In the genomic region with DNA sequence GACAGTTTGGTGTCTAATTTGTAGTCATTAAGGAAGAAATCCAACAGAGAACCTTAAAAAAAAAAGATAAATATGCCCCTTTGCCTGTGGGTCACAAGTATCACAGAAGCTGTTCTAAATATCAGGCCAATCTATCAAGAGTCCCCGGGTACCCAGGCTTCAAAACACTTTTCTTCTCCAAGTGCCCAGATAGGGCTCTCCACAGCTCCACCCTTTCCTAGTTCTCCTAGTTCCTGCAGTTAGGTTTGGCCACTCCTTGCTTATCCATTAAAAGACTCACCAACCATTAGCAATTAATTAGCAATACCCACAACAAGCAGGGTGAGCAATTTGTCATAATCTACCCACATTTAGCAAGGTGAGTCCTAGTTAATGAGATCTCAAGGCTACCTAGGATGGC, we compare ENCODE assay signal across 9 mouse cellular contexts. TPM values are rescaled to one million over a fixed set of nuclear protein-coding genes. Genes with fewer than 3 reads are reported as not detected.
A peak's percentile ranks its signal among the peaks of the same experiment; 100 is the strongest.
DNase-seq lines count a peak whose midpoint lies in the region; ATAC-seq lines count a peak whose summit lies in the region.
"Had no signal": no experiment of that assay in that cellular context is flagged by ENCODE, and none has a peak within 500 bp of the region (broad histone marks: within the 10 kb centered on the region; RNA-seq: fewer than 3 reads in every experiment).

No protein-coding gene starts in this region.

- WGBS in heart, embryonic 16.5 days, result 45% methylated on average over 1 of the region's 1 CpGs
- WGBS in embryonic facial prominence, embryonic 10.5 days, result 86% methylated on average over 1 of the region's 1 CpGs
- WGBS in hindbrain, embryonic 13.5 days, result 70% methylated on average over 1 of the region's 1 CpGs

- no peak overlapping the region for H3K27ac ChIP-seq in heart, embryonic 16.5 days (ENCODE audit: low read length)
- no peak overlapping the region for H3K27ac ChIP-seq in embryonic facial prominence, embryonic 10.5 days (replicated peaks)
- H3K27ac ChIP-seq in hindbrain, embryonic 13.5 days, result no peak overlapping the region

- DNase-seq in heart, adult 18-20 months, result no peak
- DNase-seq in embryonic facial prominence, embryonic 10.5 days (ENCODE audit: low spot score), result no peak
- peak; percentile 38 for DNase-seq in lung, postnatal 25 days (ENCODE audit: low spot score)
- no peak for DNase-seq in layer of hippocampus, postnatal 36 days
- DNase-seq in right cerebral cortex, postnatal 14 days, result no peak
- no peak for DNase-seq in retina, postnatal 1 day
- DNase-seq: gastrocnemius, postnatal 10 days had no signal

- H3K9me3 ChIP-seq in heart, embryonic 16.5 days (replicated peaks; ENCODE audit: control insufficient read depth, low read length), result no peaks in the 10 kb centered on the region
- no peaks in the 10 kb centered on the region for H3K9me3 ChIP-seq in embryonic facial prominence, embryonic 10.5 days
- no peaks in the 10 kb centered on the region for H3K9me3 ChIP-seq in hindbrain, embryonic 13.5 days

- H3K36me3 ChIP-seq in heart, embryonic 16.5 days (ENCODE audit: control insufficient read depth, insufficient read depth), result no peaks in the 10 kb centered on the region
- H3K36me3 ChIP-seq in embryonic facial prominence, embryonic 10.5 days (replicated peaks), result no peaks in the 10 kb centered on the region
- peaks cover 5% of the 10 kb centered on the region; the same call in 1 of the 2 replicates for H3K36me3 ChIP-seq in hindbrain, embryonic 13.5 days

- peaks cover 7% of the 10 kb centered on the region for H3K4me1 ChIP-seq in heart, embryonic 16.5 days (ENCODE audit: control insufficient read depth, insufficient read depth, low read length)
- H3K4me1 ChIP-seq in embryonic facial prominence, embryonic 10.5 days, result peaks cover 12% of the 10 kb centered on the region
- peaks cover 17% of the 10 kb centered on the region for H3K4me1 ChIP-seq in hindbrain, embryonic 13.5 days (replicated peaks)

- H3K27me3 ChIP-seq in heart, embryonic 16.5 days (ENCODE audit: control insufficient read depth, insufficient read depth, low read length), result no peaks in the 10 kb centered on the region
- no peaks in the 10 kb centered on the region for H3K27me3 ChIP-seq in embryonic facial prominence, embryonic 10.5 days (replicated peaks; ENCODE audit: low read depth, poor library complexity, severe bottlenecking)
- H3K27me3 ChIP-seq in hindbrain, embryonic 13.5 days, result no peaks in the 10 kb centered on the region

- H3K4me3 ChIP-seq in heart, embryonic 16.5 days (ENCODE audit: low read length), result no peak overlapping the region
- H3K4me3 ChIP-seq in embryonic facial prominence, embryonic 10.5 days, result peak overlapping the region; percentile 87; the same call in 1 of the 2 replicates
- H3K4me3 ChIP-seq in hindbrain, embryonic 13.5 days, result peak overlapping the region; percentile 88

- no peak for ATAC-seq in heart, embryonic 16.5 days (replicated peaks; ENCODE audit: extremely low read depth, insufficient read depth, low FRiP score)
- ATAC-seq in hindbrain, embryonic 13.5 days (ENCODE audit: low FRiP score), result no peak

- peak overlapping the region; percentile 93; the same call in 1 of the 2 replicates for H3K4me2 ChIP-seq in heart, embryonic 16.5 days (ENCODE audit: low read depth, low read length)
- H3K4me2 ChIP-seq in hindbrain, embryonic 13.5 days, result peak overlapping the region; percentile 77

- no peak overlapping the region for H3K9ac ChIP-seq in heart, embryonic 16.5 days (ENCODE audit: low read length)
- H3K9ac ChIP-seq in hindbrain, embryonic 13.5 days, result no peak overlapping the region

RNA-seq across cellular contexts. Expression of a gene that starts 1.3 kb away (rescaled TPM):
- polyA plus RNA-seq in heart, embryonic 16.5 days (2015; fragmentation: Nextera tagmentation; extraction: Ambion mirVana), result 26.6 and 28.8 TPM in 2 replicates
- total RNA-seq in heart, adult 18-20 months (2021), result 10 to 100 TPM; 62.2 to 67.1 TPM
- polyA plus RNA-seq in embryonic facial prominence, embryonic 10.5 days (2016; fragmentation: Nextera tagmentation; extraction: Ambion mirVana), result 27.9 and 31.5 TPM in 2 replicates
- 42.9 and 45.9 TPM in 2 replicates for polyA plus RNA-seq in hindbrain, embryonic 13.5 days (2015; fragmentation: Nextera tagmentation; extraction: Ambion mirVana)
- 10 to 100 TPM; 49.4 to 58.6 TPM for total RNA-seq in layer of hippocampus, postnatal 36 days (2021)

RNA-seq across cellular contexts. Expression of a gene that starts 36.9 kb away (rescaled TPM):
- 1.1 and 2.1 TPM in 2 replicates for polyA plus RNA-seq in heart, embryonic 16.5 days (2015; fragmentation: Nextera tagmentation; extraction: Ambion mirVana)
- under 1 TPM; 0.27 to 0.49 TPM for total RNA-seq in heart, adult 18-20 months (2021)
- polyA plus RNA-seq in embryonic facial prominence, embryonic 10.5 days (2016; fragmentation: Nextera tagmentation; extraction: Ambion mirVana), result 0.20 TPM in 1 of 2 replicates, not detected in the other
- 0.21 and 0.40 TPM in 2 replicates for polyA plus RNA-seq in hindbrain, embryonic 13.5 days (2015; fragmentation: Nextera tagmentation; extraction: Ambion mirVana)
- not detected for total RNA-seq in layer of hippocampus, postnatal 36 days (2021)
- total RNA-seq: gastrocnemius, postnatal 10 days had no signal
